Mouse (Mus musculus) thymus, postnatal 36 days (tissue): ENCODE measurements around the gene Plcb2.

ENCODE experiments used
- DNase-seq, 2 experiments: peaks; one replicate each; pipeline ENCODE4 v3.0.0; 2022; ENCODE audit warnings: mixed read lengths in 2 of 2

Gene Plcb2

DNA sequence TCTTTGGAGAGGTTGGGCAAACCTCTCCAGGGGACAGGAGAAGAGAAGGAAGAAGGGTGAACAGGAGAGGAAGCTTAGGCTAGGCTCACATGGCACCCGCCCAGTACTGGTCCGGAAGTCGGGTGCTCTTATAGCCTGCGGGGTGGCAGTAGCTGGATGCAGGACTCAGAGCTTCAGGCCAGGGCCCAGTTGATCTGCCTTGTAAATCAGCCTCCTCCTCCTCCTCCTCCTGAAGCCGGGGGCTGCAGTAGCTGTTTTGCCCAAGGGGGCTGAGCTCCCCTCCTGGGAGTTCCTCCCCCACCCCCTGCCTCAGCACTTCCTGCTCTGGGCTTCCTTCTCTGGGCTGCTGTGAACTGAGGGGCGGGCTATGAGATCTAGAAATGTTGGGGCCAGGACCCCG, at the start of gene Plcb2:
Gene Plcb2, minus strand, starts transcription at position 102 of the 400 bp plus-strand sequence.
- DNase-seq = peak; percentile 74 to 80

DNA sequence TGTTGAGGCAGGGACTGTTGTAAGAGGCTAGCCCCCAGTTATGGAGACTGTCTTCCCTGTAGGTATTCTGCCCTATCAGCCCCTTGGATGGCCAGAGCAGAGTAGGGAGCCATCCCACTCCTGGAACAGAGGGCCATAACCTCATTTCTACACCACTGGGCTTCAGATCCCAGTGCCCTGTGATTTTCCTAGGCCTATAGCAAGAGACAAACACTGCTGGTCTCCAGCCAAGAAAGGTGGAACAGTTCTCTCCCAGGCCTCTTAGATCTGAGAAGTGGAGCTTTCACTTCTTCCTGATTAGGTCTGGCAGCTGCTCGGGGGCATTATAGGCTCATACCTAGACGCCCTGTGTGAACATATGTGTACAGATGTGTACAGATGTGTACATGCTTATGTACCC, 48.1 kb upstream of the Plcb2 start:
- DNase-seq = no peak

DNA sequence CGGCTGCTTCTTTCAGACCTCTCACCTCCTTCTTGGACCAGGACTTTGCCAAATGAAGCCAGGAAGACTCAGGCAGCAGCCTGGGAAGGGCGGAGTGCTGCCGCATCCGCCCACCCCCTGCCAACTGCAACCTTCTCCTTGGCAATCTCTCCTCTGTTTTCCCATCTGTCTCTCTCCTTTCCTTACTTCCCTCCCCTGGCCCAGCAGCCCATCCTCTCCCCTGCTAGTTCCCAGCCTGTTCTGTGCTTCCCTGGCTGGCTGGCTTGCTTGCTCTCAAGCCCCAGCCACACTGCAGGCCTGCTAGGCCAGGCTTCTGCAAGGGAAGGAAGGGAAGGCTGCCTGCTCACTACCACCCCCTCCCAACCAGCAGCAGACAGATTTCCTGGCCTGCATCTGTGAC, 47.6 kb upstream of the Plcb2 start:
- no peak for DNase-seq

DNA sequence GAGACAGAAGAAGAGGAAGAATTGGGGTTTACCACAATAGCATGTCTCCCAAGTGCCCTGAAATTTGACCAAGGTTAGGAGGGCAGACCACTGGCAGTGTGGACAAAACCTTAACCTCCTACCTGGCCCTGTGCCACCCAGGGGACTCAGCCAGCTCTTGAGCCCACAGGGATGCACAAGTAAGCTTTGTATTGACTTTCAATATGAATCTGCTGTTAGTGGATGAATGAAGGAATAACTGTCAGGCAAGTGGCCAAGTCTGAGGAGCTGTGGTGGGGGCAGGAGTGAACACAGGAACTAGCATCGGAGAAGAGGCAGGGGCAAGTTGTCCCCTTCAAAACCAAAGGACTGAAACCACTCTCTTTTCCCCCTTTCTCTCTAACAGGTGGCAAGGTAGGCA, 47.2 kb upstream of the Plcb2 start:
- DNase-seq = no peak

DNA sequence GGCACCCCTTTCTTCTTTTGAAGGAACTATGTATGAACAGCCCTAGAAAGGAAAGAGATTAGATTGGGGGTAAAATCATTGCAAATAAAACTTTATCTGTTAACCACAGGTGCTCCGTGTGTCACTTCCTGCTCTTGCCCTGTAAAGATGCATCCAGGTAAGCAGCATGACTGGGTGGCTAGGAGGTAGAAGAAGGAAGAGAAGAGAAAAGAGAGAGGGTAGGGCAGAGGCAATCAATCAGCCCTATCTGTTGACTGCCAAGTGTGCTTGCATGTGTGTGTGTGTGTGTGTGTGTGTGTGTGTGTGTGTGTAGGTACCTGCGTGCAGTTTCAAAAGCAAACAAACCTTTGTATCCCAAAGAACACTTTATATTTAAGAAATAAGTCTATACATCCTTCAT, 46.3 kb upstream of the Plcb2 start:
- no peak for DNase-seq

DNA sequence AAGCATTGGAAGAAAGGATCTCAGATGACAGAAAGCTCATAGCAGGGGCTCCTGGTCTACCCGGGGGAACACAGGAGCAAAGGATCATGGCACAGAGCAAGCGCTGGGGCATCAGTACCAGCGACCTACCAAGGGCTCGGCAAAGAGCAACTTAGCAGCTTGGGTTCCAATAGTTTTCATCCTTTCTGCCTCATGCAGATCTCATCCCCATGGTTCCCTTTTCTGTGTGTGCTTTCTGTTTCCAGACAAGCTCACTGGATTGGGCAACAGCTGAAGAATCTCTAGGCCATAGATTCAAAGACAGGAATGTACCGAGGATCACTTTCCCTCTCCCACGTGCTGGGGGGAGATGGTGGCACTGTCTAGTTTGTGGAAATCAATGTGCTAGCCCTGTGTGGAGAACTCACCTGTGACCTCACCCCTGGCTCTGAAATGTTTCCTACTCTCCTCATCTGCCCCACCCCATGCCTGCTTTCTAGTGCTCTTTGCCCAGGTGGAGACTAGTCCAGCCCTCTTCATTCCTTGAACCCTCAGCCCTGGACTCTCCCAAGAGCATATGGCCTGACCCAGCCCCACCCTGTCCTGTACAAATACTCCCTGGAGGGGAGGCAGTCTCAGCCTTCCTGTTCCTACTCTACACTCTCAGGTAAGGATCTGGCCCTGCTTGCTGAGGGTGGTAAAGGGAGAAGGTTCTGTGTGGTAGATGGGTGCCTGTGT, 44.1 kb upstream of the Plcb2 start, which contains the start of gene Phgr1:
Gene Phgr1, plus strand, starts transcription at position 612 of the 717 bp plus-strand sequence.
- DNase-seq = no peak

DNA sequence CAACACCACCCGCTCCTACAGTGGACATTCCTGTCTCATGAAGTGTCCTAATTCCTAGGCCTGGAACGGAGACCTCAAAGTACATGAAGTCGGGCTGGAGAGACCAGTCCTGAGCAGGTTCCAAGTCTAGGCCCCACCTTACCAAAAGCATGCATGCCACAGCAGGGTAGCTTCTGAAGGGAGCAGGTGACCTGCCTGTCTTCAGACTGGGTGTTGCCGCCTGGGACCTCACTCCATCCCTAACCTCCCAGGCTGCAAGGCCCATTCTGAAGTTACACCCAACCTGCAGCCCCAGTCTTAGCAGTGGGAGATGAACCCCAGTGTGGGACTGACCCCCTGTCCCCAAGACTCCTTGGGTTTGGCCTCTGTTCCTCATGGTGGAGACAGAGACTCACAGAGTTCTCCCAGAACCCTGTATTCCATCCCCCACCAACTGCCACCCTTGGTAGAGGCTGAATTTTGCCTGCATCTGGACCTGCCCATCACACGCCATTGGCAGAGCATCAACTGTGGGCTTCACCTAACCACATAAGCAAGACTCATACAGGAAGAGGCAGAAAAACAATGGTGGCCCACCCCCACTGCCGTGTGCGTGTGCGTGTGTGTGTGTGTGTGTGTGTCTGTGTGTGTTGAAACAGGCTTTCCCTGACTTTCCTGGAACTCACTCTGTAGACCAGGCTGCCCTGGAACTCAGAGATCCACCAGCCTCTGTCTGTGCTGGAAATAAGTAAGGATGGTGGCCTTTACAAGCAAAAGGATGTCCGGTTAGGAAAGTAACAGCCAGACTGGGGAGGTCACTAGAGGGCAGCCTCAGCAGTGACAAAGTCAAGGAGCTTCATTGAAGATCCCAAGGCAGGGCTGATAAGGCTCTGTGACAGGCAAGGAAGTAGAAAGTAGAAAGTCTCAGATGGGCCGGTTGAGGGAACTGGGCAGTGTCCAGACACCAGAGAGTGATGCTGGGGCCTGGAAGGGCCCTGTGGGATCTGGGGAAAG, 38.1 kb upstream of the Plcb2 start:
- DNase-seq = no peak

DNA sequence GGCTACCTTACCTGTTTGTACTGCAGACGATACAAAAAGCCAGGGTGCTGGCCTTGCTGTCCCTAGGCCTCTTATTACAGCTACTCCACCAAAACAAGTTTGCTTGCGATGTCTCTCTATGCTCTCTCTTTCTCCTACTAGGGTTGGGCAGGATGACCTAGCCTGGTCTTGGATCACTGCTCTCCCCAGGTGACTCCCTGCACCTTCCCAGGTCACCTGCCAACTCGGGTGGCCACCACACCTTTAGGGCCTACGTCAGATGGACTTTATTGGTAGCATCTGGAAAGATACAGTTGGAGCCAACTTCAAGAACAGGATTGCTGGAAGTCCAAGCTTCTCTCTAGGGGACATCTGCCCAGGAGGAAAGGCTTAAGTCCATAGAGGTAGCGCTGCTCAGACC, 36.6 kb upstream of the Plcb2 start:
- DNase-seq = no peak

DNA sequence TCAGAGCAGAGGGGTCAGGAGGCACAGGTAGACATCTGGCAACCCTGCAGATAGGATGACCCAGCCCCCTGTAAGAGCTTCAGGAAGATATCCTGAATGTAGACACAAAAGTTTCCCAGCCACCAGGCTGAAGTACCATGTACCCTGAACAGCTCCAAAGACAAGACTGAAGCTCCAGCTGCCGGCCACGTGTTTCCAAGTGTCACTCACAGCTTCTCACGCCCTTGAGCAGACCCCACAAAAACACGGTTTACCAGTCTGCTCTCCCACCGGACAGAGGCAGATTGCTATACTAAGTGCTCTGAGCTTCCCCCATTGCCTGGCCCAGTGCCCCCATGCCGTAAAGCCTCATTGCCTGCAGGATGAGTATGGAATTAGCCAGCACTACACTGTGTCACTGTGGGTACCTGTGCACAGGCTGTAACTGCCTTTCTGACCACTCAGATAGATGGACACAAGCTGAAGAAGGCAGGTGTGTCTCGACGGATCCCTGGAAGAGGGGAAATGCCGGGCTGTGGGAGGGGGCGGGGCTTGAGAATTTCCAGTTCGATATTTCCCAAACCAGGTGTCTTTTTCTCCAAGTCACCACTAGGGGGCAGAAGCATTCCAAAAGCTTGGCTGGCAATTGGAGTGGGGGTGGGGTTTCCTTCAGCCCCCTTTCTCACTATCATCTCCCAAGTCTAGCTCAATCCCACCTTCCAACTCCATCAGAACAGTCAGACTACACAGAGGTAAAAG, 36.0 kb upstream of the Plcb2 start:
- peak in 1 of 2 experiments; percentile 34 for DNase-seq

DNA sequence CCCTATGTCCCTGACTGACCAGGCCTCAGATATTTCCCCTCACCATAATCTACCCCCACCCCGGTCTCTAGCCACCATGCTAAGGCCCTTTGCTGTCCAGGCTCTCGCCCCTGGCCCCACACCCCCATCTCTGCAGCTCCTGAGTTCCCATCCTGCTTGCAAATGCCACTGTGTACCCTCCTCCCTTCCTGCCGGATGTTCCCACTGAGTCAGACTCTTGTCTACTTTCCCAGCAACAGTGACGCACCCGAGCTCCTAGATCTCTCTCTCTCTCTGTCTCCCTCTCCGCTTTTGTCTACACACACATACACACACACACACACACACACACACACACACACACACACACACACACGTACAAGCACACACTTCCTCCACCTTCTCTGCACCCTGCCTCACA, 35.2 kb upstream of the Plcb2 start:
- DNase-seq = no peak

DNA sequence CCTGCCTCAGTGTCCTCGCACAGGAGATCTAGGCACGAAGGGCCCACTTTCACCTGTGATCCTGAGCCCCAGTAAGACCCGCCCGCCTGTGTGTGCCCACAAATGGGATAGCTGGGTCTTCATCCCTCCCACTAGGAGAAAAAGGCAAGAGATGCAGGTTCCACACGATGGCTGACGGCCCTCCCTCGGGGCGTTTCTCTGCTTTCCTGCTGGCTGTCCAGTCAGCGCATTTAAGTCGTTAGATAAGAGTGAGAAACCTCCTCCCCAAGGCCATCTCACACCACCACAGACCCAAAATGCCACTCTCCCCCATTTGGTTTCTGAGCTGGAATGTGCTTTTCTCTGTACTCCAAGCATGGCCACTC, 34.5 kb upstream of the Plcb2 start:
- DNase-seq = no peak

DNA sequence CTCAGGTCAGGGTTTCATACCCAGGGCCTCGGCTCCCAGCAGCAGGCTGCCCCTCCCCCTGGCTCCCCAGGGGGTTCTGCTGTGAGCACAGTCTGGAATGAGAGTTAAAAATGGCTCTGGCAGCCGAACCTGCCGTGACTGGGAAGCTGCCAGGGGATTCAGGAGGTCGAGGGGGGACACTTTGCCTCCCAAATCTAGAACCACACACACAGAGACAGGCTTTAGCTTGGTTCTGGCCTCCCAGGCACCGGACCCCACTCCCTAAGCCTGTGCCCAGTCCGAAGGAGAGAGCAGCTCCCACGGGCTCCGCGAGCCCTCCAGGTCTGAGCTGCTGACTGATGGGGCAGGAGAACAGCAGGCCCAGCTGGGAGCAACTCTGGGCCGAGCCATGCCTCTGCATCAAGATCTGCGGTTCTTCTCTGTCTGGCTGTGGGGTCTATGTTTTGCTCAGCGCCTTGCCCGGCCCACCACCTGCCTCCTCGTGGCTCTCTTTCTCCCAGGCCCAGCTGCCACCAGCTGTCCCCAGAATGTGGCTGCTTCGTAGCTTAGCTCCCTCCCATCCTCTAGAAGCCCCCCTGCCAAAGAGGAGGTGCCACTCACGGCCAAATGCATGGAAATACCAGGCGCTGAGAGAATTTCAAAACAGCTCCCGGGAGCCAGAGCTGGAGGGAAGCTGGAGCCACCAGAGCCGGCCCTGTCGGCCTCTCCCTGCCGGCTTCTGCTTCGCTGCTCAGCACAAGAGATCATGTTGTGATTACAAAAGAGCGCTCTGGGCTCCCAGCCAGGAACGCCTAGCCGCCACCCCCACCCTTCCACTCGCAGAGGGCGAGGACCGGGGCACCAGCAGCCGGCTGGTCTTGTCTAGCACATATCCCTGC, 33.9 kb upstream of the Plcb2 start, which contains the start of gene Ccdc9b:
Gene Ccdc9b, minus strand, starts transcription at position 756 of the 878 bp plus-strand sequence.
- DNase-seq = peak; percentile 58 to 69

DNA sequence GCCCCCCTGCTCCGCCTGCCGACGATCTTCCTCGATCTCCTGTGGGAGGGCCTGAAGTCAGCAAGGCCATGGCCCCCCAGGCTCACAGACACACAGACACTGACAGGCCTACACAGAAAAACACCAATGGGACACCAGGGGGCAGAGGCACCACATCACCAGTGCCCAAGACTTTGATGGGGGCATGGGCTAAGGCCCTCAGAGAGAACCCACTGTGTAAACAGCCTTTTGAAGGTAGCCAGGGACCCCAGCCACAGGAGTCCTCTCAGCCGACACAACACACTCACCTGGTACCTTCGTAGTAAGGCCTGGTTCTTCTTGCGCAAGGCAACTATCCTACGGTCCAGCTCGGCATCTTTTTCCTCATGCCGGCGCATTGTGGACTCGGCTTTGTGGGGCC, 33.1 kb upstream of the Plcb2 start:
- no peak for DNase-seq

DNA sequence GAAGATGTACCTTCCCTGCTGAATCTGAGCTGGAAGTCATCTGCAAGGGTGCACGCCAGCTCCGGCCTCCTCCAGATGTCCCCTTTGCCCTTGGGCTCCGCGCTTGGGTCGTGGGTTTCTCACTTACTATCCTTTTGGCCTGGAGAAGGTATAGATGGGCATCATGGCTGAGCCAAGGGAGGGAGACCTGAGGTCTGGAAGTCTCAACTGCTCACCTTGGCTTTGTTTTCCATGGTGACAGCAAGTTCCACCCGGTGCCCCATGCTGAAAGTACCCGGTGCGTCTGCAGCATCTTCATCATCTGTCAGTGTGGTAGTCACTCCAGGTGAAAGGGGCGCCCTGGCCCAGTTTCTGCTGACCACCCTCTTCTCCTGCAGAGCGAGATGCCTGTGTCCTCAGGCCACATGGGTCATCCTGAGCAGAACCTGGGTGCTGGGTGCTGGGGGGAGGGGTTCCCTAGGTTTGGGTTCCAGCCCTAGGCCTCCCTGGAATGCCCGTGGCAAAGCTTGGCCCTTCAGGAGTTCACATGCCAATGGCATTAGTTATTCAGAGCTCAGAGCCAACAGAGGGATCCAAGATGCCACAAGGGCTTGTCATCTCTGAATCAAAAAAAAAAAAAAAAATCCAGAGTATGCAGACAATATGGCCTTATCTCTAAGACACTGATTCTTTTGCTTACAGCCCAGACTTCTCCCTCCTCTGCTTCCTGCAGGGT, 32.2 kb upstream of the Plcb2 start:
- DNase-seq = no peak

DNA sequence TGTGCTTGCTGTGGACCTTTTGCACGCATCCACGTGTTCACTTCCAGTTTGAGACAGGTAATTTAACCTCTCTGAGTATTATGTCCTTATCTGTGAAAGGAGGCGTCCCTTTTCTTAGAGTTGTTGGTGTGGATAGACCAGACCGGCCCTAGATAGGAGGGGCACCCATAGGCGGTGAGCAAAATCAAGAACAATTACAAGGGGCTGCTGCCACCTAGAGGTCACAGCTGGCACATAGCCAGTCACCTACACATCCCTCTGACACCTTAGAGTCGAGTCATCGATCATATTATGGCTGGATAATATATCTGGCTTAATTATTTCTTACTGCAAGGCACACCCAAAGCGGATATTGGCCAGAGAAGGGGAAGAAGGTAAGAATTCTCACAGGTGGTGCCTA, 31.6 kb upstream of the Plcb2 start:
- DNase-seq = peak; percentile 79 to 85

DNA sequence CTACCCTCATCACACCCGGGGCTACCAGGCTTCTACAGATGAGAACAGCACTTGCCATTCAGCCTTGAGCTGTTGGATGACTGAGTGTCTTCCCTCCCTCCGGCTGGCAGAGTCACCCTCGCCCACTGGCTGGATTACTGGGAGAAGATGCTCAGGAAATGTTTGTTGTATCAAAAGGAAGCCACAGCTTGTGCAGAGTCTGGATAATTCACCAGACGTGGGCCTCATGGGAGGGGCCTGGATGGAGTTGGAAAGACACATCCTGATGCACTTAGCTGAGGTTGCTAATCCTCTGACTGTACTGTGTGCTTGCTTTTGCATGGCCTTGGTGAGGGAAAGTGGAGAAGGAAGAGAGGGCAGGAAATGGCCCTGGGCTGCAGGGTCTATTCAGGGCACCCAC, 27.9 kb upstream of the Plcb2 start:
- DNase-seq = peak in 1 of 2 experiments; percentile 2

DNA sequence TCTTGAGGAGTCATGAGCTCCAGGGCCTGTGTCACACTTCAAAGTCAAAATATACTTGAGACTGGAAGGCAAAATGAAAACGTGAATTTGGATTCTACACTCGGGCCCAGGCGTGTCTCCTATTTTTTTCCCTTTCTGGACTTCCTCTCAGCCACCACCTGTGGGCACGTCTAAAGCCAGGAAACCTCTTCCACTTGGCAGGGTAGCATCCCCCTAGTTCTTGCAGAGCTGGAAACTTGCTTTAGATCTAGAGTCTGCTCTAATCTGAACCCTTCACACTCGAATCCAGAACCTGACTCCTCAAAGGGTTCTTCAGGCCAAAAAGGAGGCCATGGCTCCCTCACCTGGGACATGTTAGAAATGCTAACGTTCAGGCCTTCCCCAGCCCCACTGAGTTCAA, 27.2 kb upstream of the Plcb2 start:
- DNase-seq = peak in 1 of 2 experiments; percentile 2

DNA sequence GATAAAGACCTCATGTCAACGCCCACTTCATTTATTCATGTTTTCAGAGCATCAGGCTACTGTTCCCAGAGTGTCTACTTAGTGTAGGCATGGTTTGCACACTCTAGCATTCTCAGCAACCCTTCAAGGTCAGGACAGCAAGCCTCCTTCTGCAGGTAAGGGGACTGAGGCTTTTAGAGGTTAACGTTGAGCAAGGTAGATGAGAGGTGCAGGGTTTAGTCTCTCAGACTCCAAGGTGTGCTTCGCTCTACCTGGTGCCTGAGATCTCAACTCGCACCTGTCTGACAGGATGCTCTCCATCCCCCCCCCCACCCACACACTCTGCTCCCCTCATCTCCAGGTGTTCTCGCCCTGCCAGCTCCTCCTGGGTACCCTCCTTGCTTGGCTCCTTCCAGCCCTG, 25.9 kb upstream of the Plcb2 start:
- peak in 1 of 2 experiments; percentile 0 for DNase-seq

DNA sequence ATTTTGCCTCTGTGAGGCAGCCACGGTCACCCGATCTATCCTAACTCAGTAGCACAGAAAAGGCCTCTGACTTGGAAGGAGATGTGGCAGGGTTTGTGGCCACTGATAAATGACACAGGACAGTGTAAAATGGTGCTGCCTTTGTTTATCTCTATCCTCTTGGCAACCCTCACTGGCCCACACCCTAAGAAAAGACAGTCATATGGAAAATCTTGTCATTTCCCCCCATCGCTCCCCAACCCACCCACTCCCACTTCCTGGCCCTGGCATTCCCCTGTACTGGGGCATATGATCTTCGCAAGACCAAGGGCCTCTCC, 24.5 kb upstream of the Plcb2 start:
- DNase-seq = no peak

DNA sequence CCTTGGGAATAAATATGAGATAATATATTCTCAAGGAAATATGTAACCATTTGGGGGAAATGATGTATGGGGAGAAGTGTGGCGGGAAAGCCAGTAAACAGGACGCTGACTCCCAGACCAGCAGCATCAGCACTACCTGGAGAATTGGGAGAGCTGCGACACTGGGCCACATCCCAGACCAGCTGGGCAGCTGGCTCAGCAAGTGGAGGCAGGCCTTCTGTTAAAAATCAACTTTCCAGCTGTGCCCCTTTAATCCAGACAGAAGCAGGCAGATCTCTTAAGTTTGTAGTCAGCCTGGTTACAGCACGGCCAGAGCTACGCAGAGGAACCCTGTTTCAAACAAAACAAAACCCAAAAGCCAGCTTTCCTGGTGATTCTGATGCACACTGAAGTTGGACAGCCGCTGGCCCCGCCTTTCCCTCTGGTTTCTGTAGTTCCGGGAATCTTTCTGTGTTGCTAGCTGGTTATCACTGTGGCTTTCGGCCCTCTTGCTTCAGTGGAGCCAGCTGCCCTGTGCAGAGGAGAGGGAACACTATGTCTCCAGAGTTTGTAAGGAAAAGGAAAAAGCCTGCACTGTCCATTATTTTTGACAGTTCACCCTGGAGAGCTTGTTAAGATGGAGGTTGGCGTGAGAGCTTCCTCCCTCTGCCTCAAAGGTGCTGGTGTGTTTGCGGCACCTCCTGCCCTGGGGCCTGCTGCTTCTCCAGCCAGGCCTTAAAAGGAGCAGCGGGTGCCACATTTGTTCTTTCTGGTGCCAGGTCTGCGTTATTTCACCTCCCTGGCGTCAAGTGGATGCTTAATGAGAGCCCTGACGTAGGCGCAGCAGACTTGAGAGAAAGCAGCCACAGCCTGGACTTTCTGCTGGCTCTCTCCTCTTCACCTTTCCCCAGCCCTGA, 23.9 kb upstream of the Plcb2 start:
- peak in 1 of 2 experiments; percentile 3 for DNase-seq
